Mouse (Mus musculus): ENCODE results near the gene Olfr1490. TPM values are rescaled to one million over a fixed set of nuclear protein-coding genes. Genes with fewer than 3 reads are reported as not detected.

Olfr1490 gene
- polyA plus RNA-seq (2014; fragmentation: Illumina TruSeq; extraction: RNeasy Lipid Tissue Mini Kit (QIAGEN cat#74804); ENCODE audit: low read depth, low replicate concordance), result not detected

GRCm38 (mm10) chr19:13650791-13651190, at the start of gene Olfr1490:
TSS of gene Olfr1490 (plus strand) at chr19:13651091.

GRCm38 (mm10) chr19:13617075-13617474, 33.8 kb upstream of the Olfr1490 start, which contains the start of gene Olfr1487:
TSS of gene Olfr1487 (plus strand) at chr19:13617375.

GRCm38 (mm10) chr19:13631321-13631720, 19.6 kb upstream of the Olfr1490 start, which contains the start of gene Olfr1489:
TSS of gene Olfr1489 (plus strand) at chr19:13631621.

GRCm38 (mm10) chr19:13696968-13697367, 46.1 kb downstream of the Olfr1490 start, which contains the start of gene Olfr1491:
TSS of gene Olfr1491 (plus strand) at chr19:13697268.

Other genes with a start within 250 kb of the Olfr1490 start
- gene Olfr1469, start 243.2 kb upstream of the Olfr1490 start, polyA plus RNA-seq (2014; fragmentation: Illumina TruSeq; extraction: RNeasy Lipid Tissue Mini Kit (QIAGEN cat#74804); ENCODE audit: low read depth, low replicate concordance), result not detected
- gene Olfr1471, start 207.7 kb upstream of the Olfr1490 start, polyA plus RNA-seq (2014; fragmentation: Illumina TruSeq; extraction: RNeasy Lipid Tissue Mini Kit (QIAGEN cat#74804); ENCODE audit: low read depth, low replicate concordance), result not detected
- not detected for gene Olfr1472, start 195.0 kb upstream of the Olfr1490 start, polyA plus RNA-seq (2014; fragmentation: Illumina TruSeq; extraction: RNeasy Lipid Tissue Mini Kit (QIAGEN cat#74804); ENCODE audit: low read depth, low replicate concordance)
- not detected for gene Olfr1474, start 181.5 kb upstream of the Olfr1490 start, polyA plus RNA-seq (2014; fragmentation: Illumina TruSeq; extraction: RNeasy Lipid Tissue Mini Kit (QIAGEN cat#74804); ENCODE audit: low read depth, low replicate concordance)
- not detected for gene Olfr1475, start 170.9 kb upstream of the Olfr1490 start, polyA plus RNA-seq (2014; fragmentation: Illumina TruSeq; extraction: RNeasy Lipid Tissue Mini Kit (QIAGEN cat#74804); ENCODE audit: low read depth, low replicate concordance)
- gene Olfr1477, start 150.5 kb upstream of the Olfr1490 start, polyA plus RNA-seq (2014; fragmentation: Illumina TruSeq; extraction: RNeasy Lipid Tissue Mini Kit (QIAGEN cat#74804); ENCODE audit: low read depth, low replicate concordance), result not detected
- gene Olfr1480, start 123.2 kb upstream of the Olfr1490 start, polyA plus RNA-seq (2014; fragmentation: Illumina TruSeq; extraction: RNeasy Lipid Tissue Mini Kit (QIAGEN cat#74804); ENCODE audit: low read depth, low replicate concordance), result not detected
- gene Olfr1484, start 67.6 kb upstream of the Olfr1490 start, polyA plus RNA-seq (2014; fragmentation: Illumina TruSeq; extraction: RNeasy Lipid Tissue Mini Kit (QIAGEN cat#74804); ENCODE audit: low read depth, low replicate concordance), result not detected
- gene Olfr1487, start 33.7 kb upstream of the Olfr1490 start, polyA plus RNA-seq (2014; fragmentation: Illumina TruSeq; extraction: RNeasy Lipid Tissue Mini Kit (QIAGEN cat#74804); ENCODE audit: low read depth, low replicate concordance), result not detected
- gene Olfr1489, start 19.5 kb upstream of the Olfr1490 start, polyA plus RNA-seq (2014; fragmentation: Illumina TruSeq; extraction: RNeasy Lipid Tissue Mini Kit (QIAGEN cat#74804); ENCODE audit: low read depth, low replicate concordance), result not detected
- not detected for gene Olfr1491, start 46.2 kb downstream of the Olfr1490 start, polyA plus RNA-seq (2014; fragmentation: Illumina TruSeq; extraction: RNeasy Lipid Tissue Mini Kit (QIAGEN cat#74804); ENCODE audit: low read depth, low replicate concordance)
- not detected for gene Olfr1493-ps1, start 72.2 kb downstream of the Olfr1490 start, polyA plus RNA-seq (2014; fragmentation: Illumina TruSeq; extraction: RNeasy Lipid Tissue Mini Kit (QIAGEN cat#74804); ENCODE audit: low read depth, low replicate concordance)
- gene Olfr1494, start 88.6 kb downstream of the Olfr1490 start, polyA plus RNA-seq (2014; fragmentation: Illumina TruSeq; extraction: RNeasy Lipid Tissue Mini Kit (QIAGEN cat#74804); ENCODE audit: low read depth, low replicate concordance), result not detected
- gene Olfr1495, start 113.5 kb downstream of the Olfr1490 start, polyA plus RNA-seq (2014; fragmentation: Illumina TruSeq; extraction: RNeasy Lipid Tissue Mini Kit (QIAGEN cat#74804); ENCODE audit: low read depth, low replicate concordance), result not detected
- gene Olfr1496, start 126.8 kb downstream of the Olfr1490 start, polyA plus RNA-seq (2014; fragmentation: Illumina TruSeq; extraction: RNeasy Lipid Tissue Mini Kit (QIAGEN cat#74804); ENCODE audit: low read depth, low replicate concordance), result not detected
- not detected for gene Olfr1497, start 147.1 kb downstream of the Olfr1490 start, polyA plus RNA-seq (2014; fragmentation: Illumina TruSeq; extraction: RNeasy Lipid Tissue Mini Kit (QIAGEN cat#74804); ENCODE audit: low read depth, low replicate concordance)
- gene Olfr1499, start 168.4 kb downstream of the Olfr1490 start, polyA plus RNA-seq (2014; fragmentation: Illumina TruSeq; extraction: RNeasy Lipid Tissue Mini Kit (QIAGEN cat#74804); ENCODE audit: low read depth, low replicate concordance), result not detected
- gene Olfr1500, start 179.4 kb downstream of the Olfr1490 start, polyA plus RNA-seq (2014; fragmentation: Illumina TruSeq; extraction: RNeasy Lipid Tissue Mini Kit (QIAGEN cat#74804); ENCODE audit: low read depth, low replicate concordance), result not detected
- not detected for gene Olfr1501, start 199.6 kb downstream of the Olfr1490 start, polyA plus RNA-seq (2014; fragmentation: Illumina TruSeq; extraction: RNeasy Lipid Tissue Mini Kit (QIAGEN cat#74804); ENCODE audit: low read depth, low replicate concordance)
- not detected for gene Olfr1502, start 210.7 kb downstream of the Olfr1490 start, polyA plus RNA-seq (2014; fragmentation: Illumina TruSeq; extraction: RNeasy Lipid Tissue Mini Kit (QIAGEN cat#74804); ENCODE audit: low read depth, low replicate concordance)
- not detected for gene Olfr1504, start 246.8 kb downstream of the Olfr1490 start, polyA plus RNA-seq (2014; fragmentation: Illumina TruSeq; extraction: RNeasy Lipid Tissue Mini Kit (QIAGEN cat#74804); ENCODE audit: low read depth, low replicate concordance)

Measured in kidney, adult 10 weeks (tissue).